Mouse (Mus musculus): ENCODE data around the gene Glb1l. TPM values are rescaled to one million over a fixed set of nuclear protein-coding genes. Genes with fewer than 3 reads are reported as not detected.

The Glb1l gene
- polyA plus RNA-seq (2017; shearing (Covaris generic)): 15.6 TPM

GRCm38 (mm10) chr1:75210136-75211087 is at the start of gene Glb1l, which contains the start of gene Stk16:
TSS of gene Glb1l (minus strand) at chr1:75210813.
TSS of gene Stk16 (plus strand) at chr1:75210838.

DNA sequence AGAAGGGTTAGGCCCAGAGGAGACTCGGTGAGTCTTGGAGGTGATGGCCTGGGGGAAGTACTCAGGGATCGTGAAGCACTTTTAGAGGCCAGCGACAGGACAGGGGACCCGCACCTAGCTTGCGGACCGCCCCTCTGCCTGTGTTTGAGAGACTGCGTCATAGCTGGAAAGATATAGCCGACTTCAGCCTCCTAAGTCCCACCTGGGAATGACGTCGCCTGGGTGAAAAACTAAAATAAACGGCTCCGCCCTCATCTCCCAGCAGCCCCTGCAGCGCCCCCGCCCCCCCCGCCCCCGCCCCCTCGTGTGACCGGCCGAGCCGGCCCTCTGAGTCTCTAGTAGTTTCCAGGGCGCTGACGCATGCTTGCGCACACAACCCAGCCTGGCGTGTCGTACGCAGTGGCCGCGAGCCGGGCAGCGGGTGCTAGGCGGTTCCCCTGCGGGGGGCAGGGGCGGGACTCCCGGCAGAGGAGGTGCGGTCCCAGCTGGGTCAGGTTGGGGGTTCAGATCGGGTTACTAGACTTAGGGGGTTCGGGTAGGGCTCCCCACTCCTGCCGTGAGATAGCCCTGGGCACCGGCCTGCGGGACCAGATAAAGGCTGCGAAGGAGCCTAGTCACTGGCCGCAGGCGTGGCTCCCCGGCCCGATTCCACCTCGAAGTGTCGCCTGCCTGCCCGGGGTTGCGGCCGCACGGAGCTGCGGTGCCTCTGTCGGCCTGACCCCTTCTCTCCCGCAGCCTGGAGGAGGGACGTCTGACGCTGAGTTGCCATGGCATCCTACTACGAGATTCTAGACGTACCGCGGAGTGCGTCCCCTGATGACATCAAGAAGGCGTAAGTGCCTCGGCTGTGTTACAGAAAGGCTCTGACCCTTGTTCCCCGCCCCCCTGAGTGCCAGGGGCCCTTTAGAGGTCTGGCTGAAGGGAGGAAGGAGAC is 25.8 kb upstream of the Glb1l start, which contains the start of gene Dnajb2:
Dnajb2 (plus strand) TSS at position 290 of the 934 bp plus-strand sequence.

DNA sequence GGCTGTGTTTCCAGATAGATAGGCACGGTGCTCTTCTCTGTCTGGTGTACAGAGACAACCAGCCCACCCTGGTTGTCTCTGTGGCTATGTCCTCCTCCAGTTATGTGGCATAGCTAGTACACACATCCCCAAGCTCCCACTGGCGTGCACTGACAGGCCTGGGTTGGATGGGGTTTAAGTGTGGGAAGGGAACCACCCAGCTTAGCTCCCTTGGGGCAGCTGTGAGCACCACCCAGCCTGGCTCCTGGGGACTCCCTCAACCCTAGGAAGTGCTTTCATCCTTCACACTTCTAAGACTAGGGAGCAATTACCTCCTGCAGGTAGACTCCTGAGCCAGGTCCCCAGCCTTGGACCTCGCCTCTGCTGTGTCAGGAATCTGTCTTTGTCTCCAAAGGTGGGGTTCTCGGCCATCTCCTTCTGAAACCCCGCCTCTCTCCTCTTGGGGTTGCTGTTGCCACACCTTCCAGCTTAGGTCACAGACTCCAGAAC is 21.1 kb upstream of the Glb1l start, which contains the start of gene A630095N17Rik:
A630095N17Rik (minus strand) TSS at position 439 of the 489 bp plus-strand sequence.

DNA sequence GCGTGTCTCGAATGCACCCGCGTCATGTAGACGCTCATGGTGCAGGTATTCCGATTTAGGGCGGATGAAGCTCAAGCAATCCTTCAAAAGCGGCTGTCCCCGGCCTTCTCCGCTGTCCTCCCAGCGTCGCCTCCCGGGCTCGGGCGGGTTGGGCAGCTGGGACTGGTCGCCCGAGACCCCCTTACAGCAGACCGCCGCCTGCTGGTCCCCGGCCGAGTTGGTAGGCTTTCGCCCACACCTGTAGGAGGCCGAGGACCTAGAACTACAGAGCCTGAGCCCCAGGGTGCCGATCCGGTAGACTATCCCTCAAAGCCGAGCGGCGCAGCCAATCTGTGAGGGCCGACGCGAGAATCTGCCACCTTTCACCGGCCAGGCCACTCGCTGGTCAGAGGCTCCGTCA is 8.9 kb upstream of the Glb1l start, which contains the start of gene Tuba4a:
Tuba4a (minus strand) TSS at position 335 of the 400 bp plus-strand sequence.

DNA sequence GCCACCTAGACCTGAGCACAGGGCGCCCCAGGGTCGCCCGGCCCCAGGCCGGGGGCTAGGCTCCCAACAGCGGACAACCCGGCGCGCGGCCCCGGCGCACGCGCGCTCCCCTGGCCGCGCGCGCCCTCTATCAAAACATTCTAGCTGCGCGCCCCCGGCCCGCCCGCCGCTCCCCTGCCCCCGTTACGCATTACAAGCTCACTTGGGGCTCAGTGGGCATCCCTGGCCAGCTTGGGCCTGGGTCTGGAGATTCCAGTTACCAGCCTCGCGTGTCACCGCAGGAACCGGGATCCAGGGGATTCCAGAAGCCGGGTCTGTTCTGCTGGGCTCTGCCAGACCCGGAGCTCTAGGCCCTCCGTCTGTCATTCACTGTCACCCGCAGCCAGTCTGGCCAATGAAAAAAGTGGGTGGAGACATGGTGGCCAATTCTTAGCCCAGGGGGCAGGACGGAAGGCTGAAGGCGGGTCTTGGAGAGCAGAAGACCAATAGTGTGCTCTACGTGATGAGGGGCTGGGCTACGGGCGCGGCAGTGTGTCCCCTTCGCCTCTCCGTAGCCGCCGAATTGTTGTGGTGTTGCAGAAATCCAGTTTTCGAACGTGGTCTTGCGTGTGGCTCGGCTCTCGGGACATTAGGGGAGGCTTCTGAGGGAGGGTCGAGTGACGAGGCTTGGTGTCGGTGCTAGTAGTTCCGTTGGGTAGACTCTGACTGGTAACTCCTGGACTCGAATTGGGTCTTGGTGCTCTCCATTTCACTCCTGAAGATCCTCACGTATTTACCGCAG is 18.8 kb downstream of the Glb1l start, which contains the start of the genes Ankzf1 and Atg9a:
Ankzf1 (plus strand) TSS at position 530 of the 781 bp plus-strand sequence.
Atg9a (minus strand) TSS at position 575 of the 781 bp plus-strand sequence.

DNA sequence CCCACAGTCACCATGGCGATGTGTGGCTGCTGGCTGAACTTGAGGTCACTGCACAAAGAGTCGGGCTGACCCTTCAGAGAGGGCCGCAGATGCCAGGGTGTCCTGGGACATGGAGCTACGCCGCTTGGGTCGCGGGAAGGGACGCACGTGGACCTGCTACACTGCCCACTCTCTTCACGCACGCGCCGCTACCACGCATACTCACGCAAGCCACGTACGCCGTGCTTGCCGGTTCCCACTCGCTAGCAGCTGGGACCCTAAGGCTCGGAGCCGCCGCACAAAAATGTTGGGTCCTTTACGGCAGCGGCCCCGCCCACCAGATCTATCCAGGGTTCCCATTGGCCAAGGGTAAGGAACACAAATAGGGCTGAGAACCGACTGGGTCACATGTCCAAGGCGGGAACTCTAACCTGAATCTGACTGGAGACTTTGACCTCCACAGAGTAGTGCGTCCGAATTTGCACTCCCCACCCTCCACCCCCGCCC is 30.5 kb downstream of the Glb1l start, which contains the start of gene Abcb6:
Abcb6 (minus strand) TSS at position 288 of the 486 bp plus-strand sequence.

DNA sequence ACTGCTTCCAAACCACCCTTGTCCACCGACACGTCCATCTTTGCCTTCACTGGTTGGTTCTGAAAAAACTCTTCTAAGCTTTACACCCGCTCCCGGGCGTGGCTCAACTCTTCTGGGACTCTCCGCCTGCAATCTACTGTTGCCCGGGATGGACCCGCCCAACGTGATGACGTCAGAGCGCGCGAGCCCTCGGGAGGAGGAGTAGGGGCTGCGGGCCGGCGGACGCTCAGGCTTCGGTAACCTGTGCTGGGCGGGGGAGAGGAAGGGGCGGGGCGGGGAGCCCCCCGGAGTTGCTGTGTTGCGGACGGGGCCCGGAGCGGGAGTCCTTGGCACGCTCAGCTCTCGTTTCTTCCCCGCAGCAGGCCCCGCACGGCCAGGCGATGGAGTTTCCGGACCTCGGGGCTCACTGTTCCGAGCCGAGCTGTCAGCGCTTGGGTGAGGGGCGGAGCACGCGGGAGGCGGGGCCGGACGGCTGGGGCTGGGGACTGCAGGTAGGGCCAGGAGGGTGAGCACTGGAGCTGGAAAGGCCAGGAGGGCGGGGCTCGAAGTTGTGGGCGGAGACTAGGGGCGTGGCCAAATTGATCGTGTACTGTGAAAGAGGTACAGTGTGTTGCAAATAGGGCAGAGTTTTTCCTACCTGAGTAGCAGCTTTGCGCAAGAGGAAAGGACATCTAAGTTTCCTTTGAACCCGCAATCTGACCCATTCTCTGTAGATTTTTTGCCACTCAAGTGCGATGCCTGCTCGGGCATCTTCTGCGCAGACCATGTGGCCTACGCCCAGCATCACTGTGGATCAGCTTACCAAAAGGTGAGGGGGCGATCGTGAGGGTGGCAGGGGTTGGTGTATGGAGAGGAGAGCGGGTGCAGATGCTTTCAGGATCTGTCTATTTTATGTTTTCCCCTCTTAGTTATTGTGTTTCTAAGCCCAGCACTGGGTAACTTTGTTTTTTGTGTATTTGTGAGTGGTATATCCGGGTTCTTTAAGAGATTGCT is 41.8 kb downstream of the Glb1l start, which contains the start of gene Zfand2b:
Zfand2b (plus strand) TSS at position 175 of the 993 bp plus-strand sequence.

Other genes starting within 250 kb of the Glb1l start
- 8.1 TPM for gene Nhej1, start 85.6 kb downstream of the Glb1l start, polyA plus RNA-seq (2017; shearing (Covaris generic))
- gene Slc23a3, start 76.9 kb downstream of the Glb1l start, polyA plus RNA-seq (2017; shearing (Covaris generic)): 0.25 TPM
- 178 TPM for gene Cnppd1, start 68.1 kb downstream of the Glb1l start, polyA plus RNA-seq (2017; shearing (Covaris generic))
- gene Retreg2, start 68.0 kb downstream of the Glb1l start, polyA plus RNA-seq (2017; shearing (Covaris generic)): 113 TPM
- gene Zfand2b, start 42.2 kb downstream of the Glb1l start, polyA plus RNA-seq (2017; shearing (Covaris generic)): 78.5 TPM
- 4.5 TPM for gene Abcb6, start 30.4 kb downstream of the Glb1l start, polyA plus RNA-seq (2017; shearing (Covaris generic))
- gene Ankzf1, start 18.7 kb downstream of the Glb1l start, polyA plus RNA-seq (2017; shearing (Covaris generic)): 46.2 TPM
- gene Atg9a, start 18.6 kb downstream of the Glb1l start, polyA plus RNA-seq (2017; shearing (Covaris generic)): 24.9 TPM
- 104 TPM for gene Stk16, start within 50 bp of the Glb1l start, polyA plus RNA-seq (2017; shearing (Covaris generic))
- gene Tuba4a, start 9.1 kb upstream of the Glb1l start, polyA plus RNA-seq (2017; shearing (Covaris generic)): 316 TPM
- gene A630095N17Rik, start 21.3 kb upstream of the Glb1l start, polyA plus RNA-seq (2017; shearing (Covaris generic)): 0.85 TPM
- 25.5 TPM for gene Dnajb2, start 25.6 kb upstream of the Glb1l start, polyA plus RNA-seq (2017; shearing (Covaris generic))
- 0.43 TPM for gene Ptprn, start 53.7 kb upstream of the Glb1l start, polyA plus RNA-seq (2017; shearing (Covaris generic))
- gene Resp18, start 67.6 kb upstream of the Glb1l start, polyA plus RNA-seq (2017; shearing (Covaris generic)): not detected
- 78.1 TPM for gene Dnpep, start 107.2 kb upstream of the Glb1l start, polyA plus RNA-seq (2017; shearing (Covaris generic))
- 0.34 TPM for gene Des, start 149.5 kb upstream of the Glb1l start, polyA plus RNA-seq (2017; shearing (Covaris generic))
- gene Speg, start 164.5 kb upstream of the Glb1l start, polyA plus RNA-seq (2017; shearing (Covaris generic)): 0.59 TPM
- gene Gmppa, start 225.1 kb upstream of the Glb1l start, polyA plus RNA-seq (2017; shearing (Covaris generic)): 90.4 TPM
- not detected for gene Asic4, start 239.6 kb upstream of the Glb1l start, polyA plus RNA-seq (2017; shearing (Covaris generic))